Mouse (Mus musculus) myocyte (in vitro differentiated cells): ENCODE data around the gene Ylpm1.

Experiments
- E2F4 ChIP-seq: IDR thresholded peaks from one replicate; pipeline ENCODE4 v1.6.1; 2011; ENCODE audit warnings: mild to moderate bottlenecking, control low read depth, moderate library complexity; ENCODE audit not compliant: insufficient read depth
- MAX ChIP-seq: IDR thresholded peaks from one replicate; pipeline ENCODE4 v1.6.1; 2011; ENCODE audit warnings: low read depth, mild to moderate bottlenecking, control low read depth
- MYOD1 ChIP-seq, 3 experiments: IDR thresholded peaks; one replicate each; pipeline ENCODE4 v1.6.1; 2011; ENCODE audit warnings: control low read depth in 2 of 3, low read depth in 2 of 3, mild to moderate bottlenecking in 2 of 3, moderate library complexity in 1 of 3; ENCODE audit not compliant: insufficient read length in 2 of 3, control insufficient read depth in 1 of 3
- MYOG ChIP-seq, 3 experiments: IDR thresholded peaks; one replicate each; pipeline ENCODE4 v1.6.1; 2011; ENCODE audit warnings: control low read depth in 2 of 3, low read depth in 2 of 3, mild to moderate bottlenecking in 2 of 3; ENCODE audit not compliant: insufficient read length in 2 of 3, control insufficient read depth in 1 of 3, insufficient read depth in 1 of 3
- POLR2A ChIP-seq: IDR thresholded peaks from one replicate; pipeline ENCODE4 v1.6.1; 2011; ENCODE audit warnings: low read depth, mild to moderate bottlenecking, control low read depth, moderate library complexity; ENCODE audit not compliant: insufficient read length
- REST ChIP-seq: IDR thresholded peaks from one replicate; pipeline ENCODE4 v1.6.1; 2011; ENCODE audit warnings: mild to moderate bottlenecking, control low read depth, moderate library complexity; ENCODE audit not compliant: insufficient read depth, insufficient read length
- TCF3 ChIP-seq: IDR thresholded peaks from one replicate; pipeline ENCODE4 v1.6.1; 2011; ENCODE audit warnings: low read depth, control low read depth; ENCODE audit not compliant: insufficient read length
- USF1 ChIP-seq: IDR thresholded peaks from one replicate; pipeline ENCODE4 v1.6.1; 2011; ENCODE audit warnings: low read depth, mild to moderate bottlenecking, control low read depth, moderate library complexity

- no peak for TF ChIP-seq POLR2A
- TF ChIP-seq REST = no peak
- no peak for TF ChIP-seq E2F4
- no peak for TF ChIP-seq TCF3
- no peak for TF ChIP-seq MAX
- no peak for TF ChIP-seq USF1
- no peak for TF ChIP-seq MYOG (IDR thresholded peaks at IDR 0.05; ENCODE audit: control insufficient read depth in 1 of 3, insufficient read depth in 1 of 3, insufficient read length in 2 of 3, low read depth in 2 of 3)
- no peak for TF ChIP-seq MYOD1 (IDR thresholded peaks at IDR 0.05; ENCODE audit: control insufficient read depth in 1 of 3, insufficient read length in 2 of 3, low read depth in 2 of 3)
Measured at GRCm38 (mm10) chr12:85010541-85010940, 14.4 kb downstream of the Ylpm1 start.
